Mouse (Mus musculus) ZHBTc4 (cell line): ENCODE data around the gene Atp2a1.

ENCODE experiments used
- DNase-seq: peaks from one replicate; pipeline ENCODE4 v3.0.0-alpha.2; 2011; ENCODE audit warnings: low read depth, low spot score

Atp2a1 gene

DNA sequence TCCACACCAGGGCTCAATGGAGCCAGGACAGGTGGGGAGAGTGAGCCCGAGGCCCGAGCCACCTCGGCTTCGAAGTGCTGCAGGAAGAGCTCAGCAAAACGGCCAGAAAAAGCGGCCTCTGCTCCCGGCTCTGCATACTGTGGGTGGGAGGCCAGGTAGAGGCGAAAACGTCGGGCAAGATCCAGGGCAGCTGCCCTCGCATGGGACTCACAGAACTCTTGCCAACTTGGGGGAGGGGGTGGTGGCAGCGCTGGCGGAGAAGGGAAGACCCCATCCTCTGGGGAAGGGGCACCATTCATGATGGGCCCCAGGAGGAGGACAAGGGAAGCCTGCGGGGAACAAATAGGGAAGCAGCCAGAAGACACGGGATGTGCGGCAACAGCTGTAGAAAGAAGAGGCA, 9.8 kb upstream of the Atp2a1 start:
- no peak for DNase-seq

DNA sequence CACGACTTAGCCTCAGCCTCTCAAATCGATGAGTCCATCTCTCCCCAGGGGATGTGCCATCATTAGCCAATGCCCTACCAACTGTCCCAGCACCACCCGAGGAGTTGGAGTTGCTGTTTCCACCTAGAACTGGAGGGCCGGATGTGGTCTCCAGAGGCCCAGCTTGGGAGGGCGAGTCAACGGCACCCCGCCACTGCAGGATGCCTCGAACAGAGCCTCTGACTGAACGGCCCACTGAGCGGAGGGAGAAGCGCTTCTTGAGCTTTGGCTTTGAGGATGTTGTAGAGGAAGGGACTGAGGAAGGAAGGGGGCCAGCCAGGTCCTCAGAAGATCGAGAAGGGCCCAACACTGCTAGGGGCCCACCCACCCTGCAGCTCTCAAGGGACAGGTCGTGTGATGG, 9.4 kb upstream of the Atp2a1 start:
- DNase-seq: no peak

- no peak for DNase-seq
These were observed 8.9 kb upstream of the Atp2a1 start for GRCm38 (mm10) chr7:126471853-126472252.

GRCm38 (mm10) chr7:126471361-126471760, 8.5 kb upstream of the Atp2a1 start:
- DNase-seq: no peak

GRCm38 (mm10) chr7:126470077-126470476, 7.2 kb upstream of the Atp2a1 start:
- DNase-seq: no peak

GRCm38 (mm10) chr7:126467834-126468627, 5.1 kb upstream of the Atp2a1 start:
- no peak for DNase-seq

GRCm38 (mm10) chr7:126467271-126467670, 4.4 kb upstream of the Atp2a1 start:
- peak; percentile 68 for DNase-seq

GRCm38 (mm10) chr7:126466707-126467106, 3.8 kb upstream of the Atp2a1 start:
- no peak for DNase-seq

DNA sequence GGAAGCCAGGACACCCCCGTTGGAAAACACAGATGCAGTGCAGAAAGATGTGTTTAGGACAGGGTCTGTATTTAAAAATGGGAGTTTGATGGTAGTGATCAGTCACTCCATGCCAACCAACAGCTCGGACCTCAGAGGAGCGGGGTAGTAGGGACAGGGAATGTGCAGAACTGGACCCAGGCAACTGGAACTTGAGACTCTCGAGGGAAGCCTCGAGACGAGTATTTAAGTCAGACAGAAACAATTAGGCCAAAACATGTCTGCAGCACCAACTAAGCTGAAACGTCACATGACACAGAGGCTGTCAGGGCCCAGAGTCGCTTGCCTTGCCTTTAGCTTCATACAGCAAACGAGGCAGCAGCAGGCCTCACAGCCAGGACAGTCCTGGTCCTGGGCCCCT, 3.2 kb upstream of the Atp2a1 start:
- DNase-seq: no peak

DNA sequence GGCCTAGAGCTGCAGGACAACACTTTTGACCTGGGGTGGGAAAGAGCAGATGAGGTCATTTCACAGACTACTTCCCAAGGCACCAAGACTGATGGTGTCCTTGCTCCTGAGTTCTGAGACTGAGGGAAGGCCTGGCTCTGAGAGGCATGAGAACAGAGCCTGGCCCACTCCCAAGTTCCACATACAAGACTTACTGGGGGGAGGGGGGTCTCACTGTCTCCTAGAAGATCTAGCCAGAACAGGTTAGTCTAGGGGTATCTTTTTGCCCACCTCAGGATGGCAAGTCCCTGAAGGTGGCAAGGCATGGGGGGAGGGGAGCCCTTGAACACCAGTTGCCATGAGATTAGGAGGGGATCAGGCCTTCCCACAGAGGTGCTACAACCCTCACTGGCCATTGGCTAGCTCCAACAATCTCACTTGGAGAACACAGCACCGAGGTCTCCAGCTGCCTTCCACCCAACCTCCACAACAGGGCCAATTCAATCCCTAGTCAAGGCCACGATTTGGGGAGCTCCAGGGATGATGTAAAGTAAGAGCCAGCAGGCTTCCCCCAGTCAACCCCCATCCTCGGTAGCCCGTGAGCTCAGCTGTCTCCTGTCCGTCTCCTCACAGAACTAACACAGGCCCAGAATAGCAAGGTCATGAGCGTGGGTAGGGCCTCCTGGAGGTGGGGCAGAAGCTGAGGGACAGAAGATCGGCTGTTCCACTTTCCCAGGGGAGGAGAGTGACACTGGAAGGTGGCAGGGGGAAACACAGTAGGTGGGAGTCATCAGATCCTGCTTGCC, 2.5 kb upstream of the Atp2a1 start:
- DNase-seq: no peak

GRCm38 (mm10) chr7:126464836-126465235, 1.9 kb upstream of the Atp2a1 start:
- no peak for DNase-seq

GRCm38 (mm10) chr7:126464121-126464520, 1.2 kb upstream of the Atp2a1 start:
- DNase-seq: no peak

GRCm38 (mm10) chr7:126463547-126463946, 639 bp upstream of the Atp2a1 start:
- DNase-seq: no peak

- DNase-seq: no peak
These were observed 1.3 kb downstream of the Atp2a1 start for GRCm38 (mm10) chr7:126461626-126462025.

DNA sequence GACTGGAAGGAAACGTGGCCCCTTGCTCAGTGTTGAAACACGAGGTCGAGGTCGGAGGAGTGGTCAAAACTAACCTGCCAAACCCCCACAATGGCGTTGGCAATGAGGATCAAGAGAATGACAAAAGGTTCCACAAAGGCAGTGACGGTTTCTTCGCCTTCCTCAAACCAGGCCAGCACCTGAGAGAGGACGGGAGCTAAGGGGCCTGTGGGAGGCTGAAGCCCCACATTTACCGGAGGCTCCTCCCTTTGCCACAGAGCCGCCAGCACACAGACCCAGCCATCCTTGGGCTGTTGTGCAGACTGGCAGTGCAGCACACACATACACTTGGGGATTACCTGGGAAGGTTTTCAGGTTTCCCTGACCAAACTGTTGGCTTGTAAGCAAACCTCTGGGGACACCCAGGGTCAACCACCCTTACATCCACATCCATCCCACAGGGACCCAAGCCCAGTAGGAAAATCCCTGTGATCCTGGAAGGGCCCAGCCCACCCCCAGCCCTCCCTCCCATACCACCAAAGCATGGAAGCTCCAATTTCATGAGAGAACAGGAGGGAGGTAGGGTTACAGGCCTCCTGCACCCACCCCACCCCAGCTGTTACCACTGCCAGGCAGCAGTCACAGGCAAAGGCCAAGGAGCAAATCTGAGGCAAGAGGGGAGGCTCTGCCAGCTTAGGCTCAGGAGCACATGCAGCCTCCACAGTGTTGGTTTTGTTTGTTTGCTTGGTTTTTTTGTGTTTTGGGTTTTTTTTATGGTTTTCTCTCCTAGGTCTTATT, 2.1 kb downstream of the Atp2a1 start:
- no peak for DNase-seq

DNA sequence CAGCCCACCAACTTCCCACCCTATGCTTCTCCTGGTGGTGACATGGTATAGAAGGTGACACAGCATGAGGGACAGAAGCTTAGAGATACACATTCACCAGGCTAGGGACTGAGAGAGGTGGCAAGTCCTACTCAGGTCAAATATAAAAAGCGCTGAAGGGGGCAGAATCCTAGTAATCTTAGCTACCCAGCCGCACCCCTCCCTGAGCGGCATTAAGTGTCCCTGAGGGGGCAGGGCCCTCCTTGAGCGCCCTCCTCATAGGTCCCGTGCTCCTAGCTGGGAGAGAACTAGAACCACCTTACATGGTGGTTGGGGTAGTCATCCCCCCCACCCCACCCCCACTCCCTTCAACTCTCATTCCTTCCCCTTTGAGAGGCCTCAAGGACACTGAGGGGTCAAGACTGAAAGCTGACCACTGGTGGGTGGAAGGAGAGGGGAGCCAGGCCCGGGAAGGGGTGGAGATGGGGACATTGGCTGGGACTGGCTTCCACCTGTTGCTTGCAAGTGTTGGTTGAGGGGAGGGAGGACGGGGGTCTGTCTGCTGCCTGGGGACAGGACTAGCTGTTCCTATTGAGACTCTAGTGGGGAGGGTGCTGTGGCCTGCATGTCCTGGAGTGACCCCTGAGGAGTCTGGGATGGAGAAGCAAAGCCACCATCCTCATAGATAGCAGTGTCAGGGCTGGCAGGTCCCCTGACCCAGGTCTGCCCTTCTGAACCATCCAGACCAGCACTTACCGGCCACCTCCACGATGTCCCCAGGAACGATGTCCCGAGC, 3.9 kb downstream of the Atp2a1 start:
- no peak for DNase-seq

GRCm38 (mm10) chr7:126458225-126458624, 4.7 kb downstream of the Atp2a1 start:
- DNase-seq: no peak

- DNase-seq: no peak
These were observed 6.3 kb downstream of the Atp2a1 start for GRCm38 (mm10) chr7:126456382-126457266.

GRCm38 (mm10) chr7:126455242-126455641, 7.7 kb downstream of the Atp2a1 start:
- DNase-seq: no peak

GRCm38 (mm10) chr7:126453861-126454260, 9.0 kb downstream of the Atp2a1 start:
- DNase-seq: no peak
